Mouse (Mus musculus) lung, adult 2 months (tissue): ENCODE results near the gene Fbxo6.

ENCODE experiments used
- CTCF ChIP-seq: fragments of 200-500 bp; IDR thresholded peaks from 2 replicates; pipeline ENCODE4 v1.5.1; 2011; ENCODE audit warnings: mild to moderate bottlenecking, low read length, control low read depth; ENCODE audit not compliant: insufficient read depth
- POLR2A ChIP-seq: fragments of 200-500 bp; IDR thresholded peaks from 2 replicates; pipeline ENCODE4 v1.6.1; 2011; ENCODE audit warnings: low read depth, mild to moderate bottlenecking, control low read depth, low read length, borderline replicate concordance; ENCODE audit errors: extremely low read depth

- no peak for TF ChIP-seq CTCF
- no peak for TF ChIP-seq POLR2A
These were observed 54.0 kb downstream of the Fbxo6 start for GRCm38 (mm10) chr4:148097936-148098335.
